In the genomic region with DNA sequence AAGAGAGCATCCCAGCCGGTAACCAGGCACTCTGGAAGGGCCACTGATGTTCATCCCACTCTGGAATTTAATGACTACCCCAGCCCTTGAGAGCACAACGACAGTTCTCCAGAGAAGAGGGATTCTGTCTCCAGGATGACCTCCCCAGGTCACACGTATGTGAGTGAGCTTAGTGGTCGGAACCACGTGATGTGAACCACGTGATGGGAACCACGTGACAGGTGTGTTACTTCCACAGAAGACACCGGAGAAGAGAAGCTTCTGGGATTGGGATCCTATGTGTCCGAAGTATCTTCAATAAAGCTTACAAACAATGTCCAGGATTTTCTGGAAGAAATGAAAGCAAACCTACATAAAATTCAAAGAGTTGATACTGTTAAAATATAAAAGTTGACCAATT, we compare ENCODE assay signal across 25 mouse cellular contexts.
"Had no signal": no experiment of that assay in that cellular context is flagged by ENCODE, and none has a peak within 500 bp of the region (broad histone marks: within the 10 kb centered on the region; RNA-seq: fewer than 3 reads in every experiment).

No protein-coding gene starts in this region.

- H3K9me3 ChIP-seq: heart, embryonic 10.5 days; heart, embryonic 12.5 days; hindbrain, embryonic 13.5 days; hindbrain, embryonic 15.5 days; kidney, embryonic 15.5 days; limb, embryonic 12.5 days; liver, embryonic 13.5 days; liver, embryonic 15.5 days had no signal

- H3K36me3 ChIP-seq: heart, embryonic 10.5 days; heart, embryonic 12.5 days; hindbrain, embryonic 13.5 days; hindbrain, embryonic 15.5 days; kidney, embryonic 15.5 days; limb, embryonic 12.5 days; liver, embryonic 13.5 days; liver, embryonic 15.5 days had no signal

- H3K4me3 ChIP-seq: heart, embryonic 10.5 days; heart, embryonic 12.5 days; hindbrain, embryonic 13.5 days; hindbrain, embryonic 15.5 days; kidney, embryonic 15.5 days; layer of hippocampus, adult 2 months; left cerebral cortex, adult 2 months; limb, embryonic 12.5 days; liver, embryonic 13.5 days; liver, embryonic 15.5 days had no signal

- H3K4me1 ChIP-seq: heart, embryonic 10.5 days; heart, embryonic 12.5 days; hindbrain, embryonic 13.5 days; hindbrain, embryonic 15.5 days; kidney, embryonic 15.5 days; limb, embryonic 12.5 days; liver, embryonic 13.5 days; liver, embryonic 15.5 days had no signal

- H3K27ac ChIP-seq: heart, embryonic 10.5 days; hindbrain, embryonic 13.5 days; hindbrain, embryonic 15.5 days; hindbrain, postnatal 0 days; kidney, embryonic 15.5 days; kidney, postnatal 0 days; layer of hippocampus, adult 2 months; left cerebral cortex, adult 2 months; limb, embryonic 12.5 days; liver, embryonic 13.5 days; liver, embryonic 15.5 days had no signal

- ATAC-seq: hindbrain, postnatal 0 days; intestine, embryonic 16.5 days; liver, postnatal 0 days had no signal

- DNase-seq: gastrocnemius, postnatal 14 days; gastrocnemius, postnatal 36 days; heart, adult 18-20 months; heart, postnatal 10 days; kidney, adult 11 months; kidney, adult 2 months; kidney, adult 9 months; kidney, postnatal 14 days; kidney, postnatal 36 days; liver; liver, embryonic 13.5 days; liver, postnatal 0 days had no signal

- H3K9ac ChIP-seq: heart, embryonic 12.5 days; hindbrain, embryonic 13.5 days; hindbrain, embryonic 15.5 days; kidney, embryonic 15.5 days; limb, embryonic 12.5 days; liver, embryonic 13.5 days; liver, embryonic 15.5 days; liver, postnatal 0 days had no signal

- H3K27me3 ChIP-seq: heart, embryonic 12.5 days; hindbrain, embryonic 13.5 days; hindbrain, embryonic 15.5 days; kidney, embryonic 15.5 days; limb, embryonic 12.5 days; liver, embryonic 13.5 days; liver, embryonic 15.5 days had no signal

- H3K4me2 ChIP-seq: heart, embryonic 12.5 days; hindbrain, embryonic 13.5 days; hindbrain, embryonic 15.5 days; kidney, embryonic 15.5 days; limb, embryonic 12.5 days; liver, embryonic 11.5 days; liver, embryonic 13.5 days; liver, embryonic 15.5 days had no signal
